Mouse (Mus musculus): Measurements from ENCODE around the gene Scai.

DNA sequence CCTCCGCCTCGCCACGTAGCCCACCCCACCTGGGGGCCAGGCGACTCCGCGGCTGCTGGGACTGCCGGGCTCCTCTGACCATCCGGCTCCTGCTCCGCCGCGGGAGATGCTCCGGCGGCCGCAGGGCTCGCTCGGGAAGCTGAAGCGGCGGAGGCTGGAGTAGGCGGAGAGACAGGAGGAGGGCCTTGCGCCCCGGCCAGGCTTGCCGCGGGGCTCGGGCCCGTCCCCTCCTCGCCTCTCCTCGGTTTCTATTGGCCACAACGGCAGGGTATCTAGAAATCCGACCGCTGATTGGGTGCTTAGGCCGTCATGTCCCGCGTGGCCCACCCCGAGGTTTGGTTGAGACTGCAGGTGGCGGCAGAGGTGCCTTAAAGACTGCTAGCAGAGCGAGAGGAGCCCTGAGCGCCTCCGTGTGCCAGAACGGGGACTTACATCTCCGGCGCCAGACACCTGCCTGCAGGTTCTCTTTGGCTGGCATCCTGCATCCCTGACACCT is at the start of gene Scai:
- TF ChIP-seq CTCF (IDR thresholded peaks at IDR 0.05; ENCODE audit: extremely low read depth, insufficient read depth, insufficient read length, insufficient replicate concordance) (peak; percentile 80), POLR2A (IDR thresholded peaks at IDR 0.05; ENCODE audit: low read depth, low read length) (no peak)

Measured in spleen, adult 2 months (tissue).